Mouse (Mus musculus) megakaryocyte, embryonic 14.5 days (primary cell): ENCODE data around the gene Naaa. TPM values are rescaled to one million over a fixed set of nuclear protein-coding genes. Genes with fewer than 3 reads are reported as not detected.

Experiments used
- H3K27me3 ChIP-seq: replicated peaks from 2 replicates; pipeline ENCODE3; 2012; ENCODE audit warnings: inconsistent platforms
- H3K36me3 ChIP-seq: replicated peaks from 2 replicates; pipeline ENCODE3; 2012; ENCODE audit warnings: low read length, inconsistent platforms, mixed read lengths
- H3K4me1 ChIP-seq: 2 replicates; pipeline ENCODE4 v1.6.1; 2012; ENCODE audit warnings: inconsistent platforms
- H3K4me3 ChIP-seq: replicated peaks from 2 replicates; pipeline ENCODE3; 2012; ENCODE audit warnings: moderate library complexity, mild to moderate bottlenecking, inconsistent platforms
- H3K9me3 ChIP-seq: 2 replicates; pipeline ENCODE4 v1.6.1; 2012; ENCODE audit warnings: inconsistent platforms
- FLI1 ChIP-seq: IDR thresholded peaks from 2 replicates; pipeline ENCODE4 v1.6.1; 2012; ENCODE audit warnings: low read length, inconsistent platforms, mixed read lengths
- GATA1 ChIP-seq: IDR thresholded peaks from 3 replicates; pipeline ENCODE4 v1.6.1; 2012; ENCODE audit warnings: mixed read lengths, low read length, inconsistent platforms, borderline replicate concordance
- polyA plus RNA-seq: library from polyadenylated mRNA; stranded (reverse); fragments of >175 nt; gene quantifications from 2 replicates; pipeline ENCODE4 v1.2.3, GENCODE M21; 2012; ENCODE audit warnings: low replicate concordance; ENCODE audit not compliant: insufficient read depth

Gene Naaa
- polyA plus RNA-seq, 1 experiment: 5.5 TPM

GRCm38 (mm10) chr5:92239333-92240232, 38.4 kb downstream of the Naaa start:
- peaks cover 49% of the 10 kb centered on the region for H3K27me3 ChIP-seq
- H3K36me3 ChIP-seq: peaks cover 27% of the 10 kb centered on the region
- peak overlapping the region; percentile 75 for H3K4me3 ChIP-seq
- peaks cover 22% of the 10 kb centered on the region for H3K9me3 ChIP-seq
- TF ChIP-seq GATA1: no peak
- no peak for TF ChIP-seq FLI1
- peaks cover 48% of the 10 kb centered on the region for H3K4me1 ChIP-seq

DNA sequence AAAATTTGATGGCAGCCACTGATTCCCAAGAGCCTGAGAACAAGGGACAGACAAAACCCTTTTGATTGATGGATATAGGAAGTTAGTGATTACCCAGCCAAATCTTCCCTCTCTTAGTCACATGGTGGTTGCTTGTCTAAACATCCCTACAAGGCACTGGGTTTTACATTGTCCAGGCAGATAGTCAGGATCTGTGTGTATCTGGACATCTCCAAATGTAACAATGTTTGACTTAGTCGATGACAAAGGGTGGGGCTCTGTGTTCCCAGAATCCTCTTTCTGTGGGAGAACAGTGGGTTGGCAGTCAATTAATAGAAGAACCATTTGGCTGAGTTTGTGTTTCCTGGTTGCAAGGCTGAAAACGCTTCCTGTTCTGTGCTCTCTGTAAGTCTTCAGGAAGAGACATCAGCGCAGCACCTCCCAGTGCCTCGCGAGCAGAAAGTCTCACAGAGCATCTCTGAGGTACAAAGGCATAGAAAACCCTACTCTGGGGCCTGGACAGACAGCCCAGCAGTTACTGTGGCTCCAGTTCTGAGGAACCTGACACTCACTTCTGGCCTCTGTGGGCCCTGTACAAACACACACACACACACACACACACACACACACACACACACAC, 42.9 kb downstream of the Naaa start:
- Histone ChIP-seq H3K4me3 (no peak overlapping the region), H3K9me3 (no peaks in the 10 kb centered on the region), H3K36me3 (no peaks in the 10 kb centered on the region), H3K27me3 (peaks cover 46% of the 10 kb centered on the region), H3K4me1 (peaks cover 31% of the 10 kb centered on the region)
- TF ChIP-seq GATA1 (no peak), FLI1 (no peak)

GRCm38 (mm10) chr5:92233366-92233765, 44.6 kb downstream of the Naaa start:
- Histone ChIP-seq H3K36me3 (no peaks in the 10 kb centered on the region), H3K9me3 (no peaks in the 10 kb centered on the region), H3K4me1 (peaks cover 23% of the 10 kb centered on the region), H3K4me3 (no peak overlapping the region), H3K27me3 (peaks cover 36% of the 10 kb centered on the region)
- TF ChIP-seq FLI1 (no peak), GATA1 (no peak)

- Histone ChIP-seq H3K27me3 (peaks cover 35% of the 10 kb centered on the region), H3K4me3 (no peak overlapping the region), H3K4me1 (peaks cover 31% of the 10 kb centered on the region), H3K9me3 (no peaks in the 10 kb centered on the region), H3K36me3 (no peaks in the 10 kb centered on the region)
- no peak for TF ChIP-seq FLI1
- no peak for TF ChIP-seq GATA1
These were observed 46.1 kb downstream of the Naaa start for GRCm38 (mm10) chr5:92231836-92232235.

- no peak overlapping the region for H3K4me3 ChIP-seq
- H3K4me1 ChIP-seq: peaks cover 27% of the 10 kb centered on the region
- peaks cover 28% of the 10 kb centered on the region for H3K27me3 ChIP-seq
- no peaks in the 10 kb centered on the region for H3K9me3 ChIP-seq
- TF ChIP-seq FLI1: no peak
- no peak for TF ChIP-seq GATA1
- H3K36me3 ChIP-seq: no peaks in the 10 kb centered on the region
These were observed 47.7 kb downstream of the Naaa start for GRCm38 (mm10) chr5:92230306-92230705.

GRCm38 (mm10) chr5:92229514-92229913, 48.5 kb downstream of the Naaa start:
- no peaks in the 10 kb centered on the region for H3K9me3 ChIP-seq

DNA sequence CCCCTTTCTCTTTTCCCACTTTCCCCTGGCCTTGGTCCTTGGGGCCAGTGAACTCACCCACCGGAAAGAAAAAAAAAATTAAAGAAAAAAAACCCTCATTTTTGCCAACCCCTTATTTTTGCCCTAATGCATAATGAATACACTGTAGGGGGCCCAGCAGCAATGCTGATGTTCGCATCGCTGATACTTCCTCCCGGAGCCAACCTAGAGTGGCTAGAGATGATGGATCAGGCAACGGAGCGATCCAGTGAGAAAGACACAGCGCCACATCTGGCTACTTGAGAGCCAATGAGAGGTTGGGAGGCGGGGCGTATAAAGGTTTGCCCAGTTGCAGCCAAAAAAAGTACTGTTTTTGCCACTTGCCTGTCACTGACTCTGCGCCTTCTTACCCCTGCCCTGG, 49.2 kb downstream of the Naaa start:
- H3K4me1 ChIP-seq: peaks cover 18% of the 10 kb centered on the region
- no peak overlapping the region for H3K4me3 ChIP-seq
- H3K36me3 ChIP-seq: no peaks in the 10 kb centered on the region
- no peak for TF ChIP-seq GATA1
- TF ChIP-seq FLI1: no peak
- peaks cover 25% of the 10 kb centered on the region for H3K27me3 ChIP-seq
- H3K9me3 ChIP-seq: no peaks in the 10 kb centered on the region

More at GRCm38 (mm10) chr5:92229514-92229913, 48.5 kb downstream of the Naaa start:
- Histone ChIP-seq H3K36me3 (no peaks in the 10 kb centered on the region), H3K4me1 (peaks cover 21% of the 10 kb centered on the region), H3K4me3 (no peak overlapping the region), H3K27me3 (peaks cover 29% of the 10 kb centered on the region)
- TF ChIP-seq FLI1 (no peak), GATA1 (no peak)

GRCm38 (mm10) chr5:92227782-92228181, 50.2 kb downstream of the Naaa start:
- H3K4me1 ChIP-seq: peaks cover 20% of the 10 kb centered on the region
- H3K27me3 ChIP-seq: peaks cover 21% of the 10 kb centered on the region
- H3K36me3 ChIP-seq: no peaks in the 10 kb centered on the region
- no peaks in the 10 kb centered on the region for H3K9me3 ChIP-seq
- no peak overlapping the region for H3K4me3 ChIP-seq
- TF ChIP-seq FLI1 (no peak), GATA1 (no peak)

DNA sequence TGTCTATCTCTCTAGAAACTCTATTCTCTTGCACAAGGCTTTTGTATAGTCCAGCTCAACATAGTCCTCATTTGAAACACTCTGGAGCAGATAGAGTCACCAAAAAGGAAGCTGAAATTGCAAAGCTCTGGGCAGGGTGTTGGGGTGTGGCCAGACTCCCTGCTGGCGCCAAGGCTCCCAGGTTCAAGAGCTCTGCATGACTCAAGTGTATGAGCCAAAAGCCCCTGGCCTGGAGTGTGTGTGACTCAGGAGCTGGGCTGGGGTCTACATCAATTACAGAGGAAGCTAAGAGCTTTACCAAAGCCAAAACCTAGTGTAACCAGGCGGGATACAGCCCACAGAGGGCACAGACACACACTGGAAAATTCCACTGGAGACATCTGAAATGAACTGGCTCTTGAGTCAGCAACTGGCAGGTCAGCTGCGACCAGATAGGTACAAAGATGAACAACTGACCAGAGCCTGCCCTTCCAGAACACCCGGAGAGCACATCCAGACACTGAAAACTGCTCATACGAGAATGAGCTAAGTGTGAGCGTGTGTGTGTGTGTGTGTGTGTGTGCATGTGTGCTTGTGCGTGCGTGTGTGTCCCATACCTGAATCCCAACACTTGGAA, 57.6 kb downstream of the Naaa start:
- Histone ChIP-seq H3K4me1 (peaks cover 25% of the 10 kb centered on the region), H3K4me3 (no peak overlapping the region), H3K9me3 (no peaks in the 10 kb centered on the region), H3K36me3 (no peaks in the 10 kb centered on the region), H3K27me3 (peaks cover 15% of the 10 kb centered on the region)
- TF ChIP-seq FLI1: no peak
- TF ChIP-seq GATA1: no peak

GRCm38 (mm10) chr5:92219826-92220225, 58.1 kb downstream of the Naaa start:
- peaks cover 25% of the 10 kb centered on the region for H3K4me1 ChIP-seq
- H3K27me3 ChIP-seq: peaks cover 15% of the 10 kb centered on the region
- H3K36me3 ChIP-seq: no peaks in the 10 kb centered on the region
- no peak for TF ChIP-seq GATA1
- no peak for TF ChIP-seq FLI1
- H3K4me3 ChIP-seq: no peak overlapping the region
- H3K9me3 ChIP-seq: no peaks in the 10 kb centered on the region
